Mouse (Mus musculus): ENCODE data around the gene Nxnl1. TPM values are rescaled to one million over a fixed set of nuclear protein-coding genes. Genes with fewer than 3 reads are reported as not detected.
"Not testable (repeated sequence)": the region's sequence is repeated elsewhere in the genome, so short reads cannot be mapped to it uniquely, and the experiment has no call there.

Gene Nxnl1
- total RNA-seq, 1 experiment from 2014 or later = not detected

DNA sequence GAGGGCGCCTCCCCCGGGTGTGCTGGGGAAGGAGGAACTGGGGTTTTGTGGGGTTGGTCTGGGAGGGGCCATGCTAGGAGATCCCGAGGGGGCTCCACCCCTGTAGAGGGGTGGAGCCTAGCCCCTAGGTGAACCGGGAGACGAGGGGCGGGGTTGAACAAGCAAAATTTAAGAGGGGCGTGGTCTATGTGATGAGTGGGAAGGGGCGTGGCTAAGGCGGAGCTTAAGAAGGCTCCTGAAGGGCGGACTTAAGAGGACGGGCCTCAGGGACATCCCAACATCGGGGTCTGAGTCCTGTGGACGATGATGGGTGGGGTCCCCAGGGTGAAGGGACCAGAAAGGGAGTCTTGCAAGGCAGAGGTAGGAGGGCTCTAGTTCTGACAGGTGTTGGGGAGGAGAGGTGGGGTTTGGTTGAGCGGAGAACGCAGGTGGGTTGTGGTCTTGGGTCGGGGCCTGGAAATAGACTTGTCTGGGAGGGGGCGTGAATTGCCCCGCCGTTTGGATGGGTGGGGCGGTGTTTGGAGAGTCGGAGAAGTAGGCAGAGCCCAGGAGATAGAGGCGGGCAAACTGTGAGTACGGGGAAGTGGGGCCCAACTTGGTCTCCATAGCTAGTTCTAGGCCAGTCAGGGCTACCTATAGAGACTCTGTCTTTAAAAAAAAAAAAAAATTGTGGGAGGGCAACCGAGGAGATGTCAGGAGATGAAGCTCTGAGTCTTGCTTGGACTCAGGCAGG is 7.3 kb downstream of the Nxnl1 start:
- peak; percentile 68 for ATAC-seq (replicated peaks; ENCODE audit: low read depth, poor library complexity, severe bottlenecking)

DNA sequence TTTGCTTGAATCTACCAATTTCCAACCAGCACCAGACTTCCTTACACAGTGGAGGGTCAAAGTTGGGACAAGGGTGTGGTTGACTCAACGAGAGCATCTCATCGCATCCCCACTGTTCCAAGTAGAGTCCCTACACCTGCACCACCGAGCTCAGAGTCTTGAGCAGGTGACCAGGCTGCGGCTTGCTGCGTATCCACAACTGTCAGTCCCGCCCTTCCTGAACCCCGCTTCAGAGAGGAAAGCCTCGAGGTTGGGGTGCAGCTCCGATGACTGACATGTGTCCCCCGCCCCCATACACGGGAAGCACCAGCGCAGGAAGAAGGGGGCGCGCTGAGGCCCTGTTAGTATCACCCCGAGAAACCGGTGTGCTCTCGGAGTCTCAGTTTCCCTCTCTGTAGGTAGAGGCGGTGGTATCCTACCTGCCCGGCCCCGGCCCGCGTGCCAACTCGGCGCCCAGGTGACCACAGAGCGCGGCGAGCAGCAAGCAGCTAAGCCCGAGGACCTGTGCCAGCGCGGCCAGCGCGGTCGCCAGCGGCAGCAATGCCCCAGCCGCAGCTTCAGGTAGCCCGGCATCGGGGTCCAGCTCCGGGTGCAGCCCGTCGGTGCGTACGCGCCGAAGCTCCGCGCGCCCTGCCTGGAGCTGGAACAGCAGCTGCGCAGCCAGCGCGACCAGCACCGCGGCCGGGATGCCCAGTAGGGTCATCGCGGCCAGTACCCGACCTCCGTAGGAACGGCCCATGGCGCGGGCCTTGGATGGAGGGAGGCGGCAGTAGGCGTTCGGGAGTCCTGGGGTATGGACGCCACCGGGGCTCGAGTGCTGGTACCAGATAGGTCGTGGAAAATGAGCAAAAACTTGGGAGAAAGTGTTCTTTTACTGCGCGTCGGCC is 8.1 kb downstream of the Nxnl1 start, which contains the start of gene Tmem221:
Gene Tmem221, minus strand, starts transcription at position 801 of the 887 bp plus-strand sequence.
- no peak for ATAC-seq (replicated peaks; ENCODE audit: low read depth, poor library complexity, severe bottlenecking)

DNA sequence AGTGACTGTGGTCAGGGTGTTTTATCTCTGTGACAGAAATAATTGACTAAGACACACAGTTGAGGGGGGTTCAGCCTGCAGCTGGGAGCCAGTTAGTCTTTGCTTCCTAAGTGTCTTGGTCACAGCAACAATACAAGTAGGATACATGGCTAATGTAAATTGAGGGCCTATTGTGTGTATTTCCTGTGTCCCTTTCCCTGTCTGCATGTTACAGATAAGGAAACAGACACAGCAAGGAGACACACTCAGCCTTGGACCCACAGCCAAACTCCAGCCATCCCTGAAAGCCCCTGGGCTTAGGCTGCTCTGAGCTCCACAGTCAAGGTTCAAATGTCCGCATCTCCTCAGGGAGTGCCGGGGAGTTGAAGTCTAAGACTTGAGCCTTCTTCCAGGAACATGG is 11.8 kb downstream of the Nxnl1 start:
- ATAC-seq (replicated peaks; ENCODE audit: low read depth, poor library complexity, severe bottlenecking) = no peak

- no peak for ATAC-seq (replicated peaks; ENCODE audit: low read depth, poor library complexity, severe bottlenecking)
These were observed 12.4 kb downstream of the Nxnl1 start for GRCm38 (mm10) chr8:71554001-71554400.

DNA sequence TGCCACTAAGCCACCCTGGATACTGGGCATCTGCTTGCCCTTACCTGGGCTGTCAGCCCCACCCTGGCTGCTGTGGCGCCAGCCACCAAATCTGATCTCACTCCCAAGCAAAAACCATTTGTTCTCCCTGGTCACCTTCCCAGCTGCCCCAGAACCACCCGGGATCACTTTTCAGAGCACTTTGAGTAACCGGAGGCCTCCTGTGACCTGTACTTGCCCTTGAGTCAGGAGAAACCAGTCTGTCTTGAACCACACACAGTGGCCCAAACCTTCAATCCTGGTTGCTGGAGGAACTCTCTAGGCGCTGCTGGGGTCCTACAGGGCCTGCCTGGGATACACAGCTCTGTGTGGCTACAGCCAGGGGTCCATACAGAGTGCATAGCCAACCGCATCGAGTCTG is 13.6 kb downstream of the Nxnl1 start:
- ATAC-seq (replicated peaks; ENCODE audit: low read depth, poor library complexity, severe bottlenecking) = no peak

- ATAC-seq (replicated peaks; ENCODE audit: low read depth, poor library complexity, severe bottlenecking) = no peak
These were observed 15.6 kb downstream of the Nxnl1 start for GRCm38 (mm10) chr8:71550754-71551153.

- ATAC-seq (replicated peaks; ENCODE audit: low read depth, poor library complexity, severe bottlenecking) = no peak
These were observed 18.8 kb downstream of the Nxnl1 start for GRCm38 (mm10) chr8:71547590-71547989.

- ATAC-seq (replicated peaks; ENCODE audit: low read depth, poor library complexity, severe bottlenecking) = no peak
These were observed 21.3 kb downstream of the Nxnl1 start for GRCm38 (mm10) chr8:71545053-71545452.

GRCm38 (mm10) chr8:71543755-71544154 is 22.6 kb downstream of the Nxnl1 start:
- ATAC-seq (replicated peaks; ENCODE audit: low read depth, poor library complexity, severe bottlenecking) = no peak

DNA sequence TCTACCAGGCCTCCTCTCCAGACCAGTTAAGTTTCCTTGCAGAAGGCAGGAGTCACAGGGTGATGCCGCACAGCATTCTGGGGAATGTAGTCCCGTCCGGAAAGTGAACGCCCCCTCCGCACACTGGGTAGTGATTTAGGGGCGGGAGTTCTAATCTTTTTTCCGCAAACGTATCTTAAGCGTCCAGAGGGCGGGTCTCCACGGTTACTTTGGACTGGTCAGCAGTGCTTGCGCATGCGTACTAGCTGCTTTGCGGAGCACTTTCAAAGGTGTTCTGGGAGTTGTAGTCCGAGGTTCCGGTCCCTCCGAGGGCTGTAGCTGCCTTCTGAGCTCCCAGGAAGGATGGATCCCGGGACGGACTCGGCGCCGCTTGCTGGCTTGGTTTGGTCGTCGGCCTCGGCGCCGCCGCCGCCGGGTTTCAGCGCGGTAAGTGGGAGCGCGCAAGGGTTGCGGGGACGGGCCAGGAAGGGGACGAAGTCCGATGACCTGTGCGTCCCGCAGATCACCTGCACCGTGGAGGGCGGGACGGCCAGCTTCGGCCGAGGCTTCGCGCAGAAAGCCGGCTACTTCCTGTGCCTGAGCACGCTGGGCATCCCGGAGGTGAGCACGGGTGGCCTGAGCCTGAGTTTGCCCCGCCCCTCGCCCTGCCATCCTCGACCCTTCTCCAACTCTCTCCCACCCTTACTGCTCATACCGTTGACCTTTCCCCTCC is 23.6 kb downstream of the Nxnl1 start, which contains the start of gene Mvb12a:
Gene Mvb12a, plus strand, starts transcription at position 291 of the 712 bp plus-strand sequence.
- ATAC-seq (replicated peaks; ENCODE audit: low read depth, poor library complexity, severe bottlenecking) = peak; percentile 98

DNA sequence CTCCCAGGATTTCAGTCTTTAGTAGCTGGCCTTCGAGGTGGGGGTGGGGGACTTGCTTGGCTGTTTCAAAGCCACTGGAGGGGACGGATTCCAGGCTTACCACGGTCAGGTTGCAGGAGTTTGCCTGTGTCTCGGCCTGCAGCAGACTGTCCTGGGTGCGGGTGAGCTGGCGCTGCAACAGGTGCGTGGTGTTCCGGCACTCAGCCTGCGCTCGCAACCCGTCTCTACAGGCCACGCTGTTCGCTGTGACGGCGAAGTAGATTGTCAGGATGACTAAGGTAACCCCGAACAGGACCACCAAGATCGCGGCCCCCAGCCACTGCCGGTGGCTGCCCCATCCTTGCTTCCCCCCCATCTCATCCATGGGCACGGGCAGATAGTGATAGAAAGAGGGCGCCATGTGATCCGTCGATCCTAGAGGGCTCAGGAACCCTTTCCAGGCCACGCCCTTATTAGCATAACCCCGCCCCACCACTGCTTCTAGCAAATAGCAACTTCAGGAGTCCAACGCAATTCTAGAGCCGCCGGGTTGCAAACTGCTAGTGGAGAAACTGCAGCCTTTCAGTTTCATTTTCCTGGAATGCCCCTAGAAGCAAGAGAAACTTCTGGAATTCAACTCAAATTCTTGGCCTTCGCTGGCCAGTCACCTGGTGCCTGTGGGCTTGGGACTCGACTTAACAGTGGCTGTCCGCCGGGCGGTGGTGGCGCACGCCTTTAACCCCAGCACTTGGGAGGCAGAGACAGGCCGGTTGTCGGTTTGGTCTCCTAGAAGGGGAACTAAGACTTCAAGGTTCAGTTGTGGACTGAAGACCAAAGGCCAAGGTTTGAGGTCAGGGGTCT is 29.2 kb downstream of the Nxnl1 start, which contains the start of gene Bst2:
Gene Bst2, minus strand, starts transcription at position 429 of the 840 bp plus-strand sequence.
- peak; percentile 94 for ATAC-seq (replicated peaks; ENCODE audit: low read depth, poor library complexity, severe bottlenecking)

GRCm38 (mm10) chr8:71535663-71536062 is 30.7 kb downstream of the Nxnl1 start:
- ATAC-seq (replicated peaks; ENCODE audit: low read depth, poor library complexity, severe bottlenecking) = peak; percentile 46

DNA sequence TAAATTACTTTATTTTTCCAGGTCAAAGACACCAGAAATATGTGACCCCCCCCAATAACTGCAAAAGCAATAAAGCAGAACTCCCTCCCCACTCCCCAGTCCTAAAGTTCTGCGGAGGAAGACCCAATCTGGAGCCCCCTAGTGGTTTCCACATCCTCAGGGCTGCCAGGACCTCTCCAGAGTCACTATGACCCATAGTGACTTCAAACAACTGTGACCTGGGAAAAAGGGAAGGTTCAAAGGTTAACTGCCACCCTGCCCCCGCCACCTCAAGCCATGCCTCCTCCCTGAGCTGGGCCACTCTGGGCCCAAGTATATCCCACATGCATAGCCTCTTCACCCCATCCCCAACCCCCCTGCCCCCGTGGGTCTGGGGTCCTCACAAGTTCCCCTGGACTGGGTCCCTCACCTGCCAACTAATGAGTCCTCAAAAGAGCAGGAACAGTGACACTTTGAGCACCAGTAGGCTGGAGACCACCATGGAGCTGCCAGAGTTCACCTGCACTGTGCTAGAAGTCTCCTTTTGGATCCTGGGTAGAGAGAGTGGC is 32.1 kb downstream of the Nxnl1 start:
- ATAC-seq (replicated peaks; ENCODE audit: low read depth, poor library complexity, severe bottlenecking) = no peak

- ATAC-seq (replicated peaks; ENCODE audit: low read depth, poor library complexity, severe bottlenecking) = not testable (repeated sequence)
These were observed 35.5 kb downstream of the Nxnl1 start for GRCm38 (mm10) chr8:71530735-71531467.

DNA sequence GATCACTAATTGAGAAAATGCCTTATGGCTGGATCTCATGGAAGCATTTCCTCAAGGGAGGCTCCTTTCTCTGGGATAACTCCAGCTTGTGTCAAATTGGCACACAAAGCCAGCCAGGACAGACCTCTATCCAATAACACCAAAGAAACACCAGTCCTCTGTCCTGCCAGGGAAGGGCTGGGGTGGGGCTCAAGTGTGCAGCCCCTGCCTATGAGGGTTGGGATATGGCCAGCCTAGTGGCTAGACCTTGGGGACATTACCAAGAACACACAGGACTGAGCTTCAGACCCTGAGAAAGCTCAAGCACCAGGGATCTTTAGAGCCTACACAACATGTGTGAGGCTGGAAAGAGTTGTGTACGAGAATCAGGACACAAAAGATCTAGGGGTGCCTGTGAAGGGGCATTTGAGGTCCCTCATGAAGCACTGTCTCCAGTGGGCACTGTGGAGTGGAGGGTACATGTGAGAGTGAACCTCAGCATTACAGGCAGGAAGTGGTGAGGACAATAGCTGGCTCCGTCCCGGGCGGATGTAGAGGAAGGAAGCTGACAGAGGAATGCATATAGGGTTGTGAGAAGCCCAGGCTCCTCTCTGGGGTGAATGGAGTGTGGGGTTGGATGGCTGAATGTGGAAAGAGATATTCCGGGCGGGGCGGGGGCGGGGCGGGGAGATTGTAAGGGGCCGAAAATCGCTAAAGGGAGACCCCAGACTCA is 37.9 kb downstream of the Nxnl1 start:
- ATAC-seq (replicated peaks; ENCODE audit: low read depth, poor library complexity, severe bottlenecking) = peak; percentile 89

DNA sequence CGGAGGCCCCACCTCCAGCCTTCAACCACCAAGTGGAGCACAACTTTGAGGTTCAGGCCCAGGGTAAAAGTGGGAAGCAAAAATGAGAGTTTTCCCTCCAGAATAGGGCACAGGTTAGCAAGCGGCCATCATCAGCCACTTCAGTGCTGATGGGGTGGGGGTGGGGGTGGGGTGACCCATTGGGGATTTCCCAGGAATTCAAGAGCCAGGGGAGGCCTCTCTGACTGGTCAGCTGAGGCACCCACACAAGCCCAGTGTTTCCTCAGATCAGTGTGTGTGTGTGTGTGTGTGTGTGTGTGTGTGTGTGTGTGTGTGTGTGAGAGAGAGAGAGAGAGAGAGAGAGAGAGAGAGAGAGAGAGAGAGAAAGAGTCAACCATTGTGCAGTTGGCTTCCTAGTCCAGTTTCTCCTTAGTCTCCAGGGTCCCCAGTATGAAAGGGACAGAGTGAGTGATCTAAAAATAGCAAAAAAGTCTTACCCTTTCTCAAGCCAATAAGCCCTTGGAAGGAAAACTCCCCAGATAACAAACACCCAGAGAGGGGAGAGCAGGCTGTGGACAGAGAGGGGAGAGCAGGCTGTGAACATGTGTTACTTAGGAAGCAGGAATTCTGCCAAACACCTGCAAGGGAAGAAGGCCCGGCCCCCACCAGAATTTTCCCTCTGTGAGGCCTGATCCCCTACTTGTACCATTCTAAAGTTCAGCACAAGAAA is 39.1 kb downstream of the Nxnl1 start:
- no peak for ATAC-seq (replicated peaks; ENCODE audit: low read depth, poor library complexity, severe bottlenecking)

DNA sequence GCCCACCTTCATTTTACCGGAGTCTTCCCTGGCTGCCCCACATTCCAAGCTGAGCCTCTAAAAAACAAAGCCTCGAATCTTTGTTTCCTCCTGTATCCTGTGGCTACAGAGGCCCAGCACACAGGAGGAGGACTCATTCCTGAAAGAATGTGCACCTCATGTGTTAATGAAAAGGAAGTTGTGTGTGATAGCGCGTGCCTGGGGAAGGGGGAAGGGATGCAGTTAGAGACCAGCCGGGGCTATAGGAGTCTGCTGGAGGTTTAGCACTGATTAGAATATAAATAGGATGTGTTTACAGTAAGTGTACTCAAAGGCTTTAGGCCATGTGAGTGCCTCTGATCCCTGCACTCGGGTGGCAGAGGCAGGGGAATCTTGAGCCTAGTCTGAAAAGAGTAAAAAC is 40.1 kb downstream of the Nxnl1 start:
- no peak for ATAC-seq (replicated peaks; ENCODE audit: low read depth, poor library complexity, severe bottlenecking)
